Mouse (Mus musculus) urinary bladder, postnatal 4 days (tissue): ENCODE measurements at regions not wholly inside any gene's neighbourhood (a gene's known extent, or its start where the extent isn't known, plus 50 kb on each side); places are given as distances from the start of the nearest gene placed in this dataset.
A peak's percentile ranks its signal among the peaks of the same experiment; 100 is the strongest.

ENCODE experiments used
- DNase-seq, 2 experiments: peaks; one replicate each; pipeline ENCODE4 v3.0.0; 2021 to 2022; ENCODE audit warnings: low spot score in 2 of 2

DNA sequence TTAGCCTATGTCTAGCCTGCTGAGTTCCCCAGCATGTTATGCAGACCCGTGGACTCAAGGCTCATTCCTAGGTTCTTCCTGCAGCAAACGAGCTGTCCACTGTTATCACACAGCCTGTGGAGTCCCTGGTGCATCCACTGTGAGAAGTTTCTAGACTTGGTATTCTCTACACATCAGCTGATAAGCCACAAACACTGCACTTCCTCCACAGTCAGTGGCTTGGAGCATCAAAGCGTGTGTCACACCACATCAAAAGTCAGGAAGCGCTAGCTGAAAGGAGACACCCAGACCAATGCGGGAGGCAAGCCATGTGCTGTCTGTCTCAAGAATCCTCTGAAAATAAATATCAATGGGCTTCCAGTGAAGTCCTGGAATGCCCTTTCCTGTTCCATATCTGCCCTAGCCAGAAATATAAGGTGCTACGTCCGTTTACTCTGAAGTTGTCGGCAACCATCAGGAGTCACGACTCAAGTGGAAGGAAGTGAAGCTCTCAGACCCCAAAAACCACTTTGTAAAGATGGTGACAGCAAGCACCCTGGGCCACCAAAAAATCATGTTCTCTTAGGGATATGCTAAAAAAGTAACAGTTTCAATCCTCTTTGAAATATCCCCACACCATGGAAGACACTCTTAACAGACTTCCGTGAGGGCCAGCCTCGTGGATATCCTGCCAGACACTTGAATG lies 227.7 kb downstream of the Adgrl2 start:
- no peak for DNase-seq

DNA sequence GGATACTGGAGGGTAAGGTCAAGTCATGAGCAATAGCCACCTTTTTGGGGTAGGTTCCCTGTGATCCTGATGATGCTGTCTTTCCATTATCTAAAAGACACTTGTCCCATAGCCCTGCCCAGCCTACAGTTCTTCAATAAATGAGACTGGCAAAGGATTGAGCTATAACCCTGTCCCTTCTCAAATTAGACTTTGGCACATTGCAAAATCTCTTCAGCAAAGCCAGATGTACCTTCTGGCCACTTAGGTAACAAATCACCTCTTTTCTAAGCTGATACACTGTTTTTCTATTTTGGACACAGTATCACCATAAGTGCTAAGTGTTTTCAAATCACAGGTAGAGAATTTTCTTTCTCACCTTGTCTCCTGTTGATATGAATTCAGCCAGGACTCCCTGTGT lies 228.8 kb downstream of the Adgrl2 start:
- DNase-seq: no peak

DNA sequence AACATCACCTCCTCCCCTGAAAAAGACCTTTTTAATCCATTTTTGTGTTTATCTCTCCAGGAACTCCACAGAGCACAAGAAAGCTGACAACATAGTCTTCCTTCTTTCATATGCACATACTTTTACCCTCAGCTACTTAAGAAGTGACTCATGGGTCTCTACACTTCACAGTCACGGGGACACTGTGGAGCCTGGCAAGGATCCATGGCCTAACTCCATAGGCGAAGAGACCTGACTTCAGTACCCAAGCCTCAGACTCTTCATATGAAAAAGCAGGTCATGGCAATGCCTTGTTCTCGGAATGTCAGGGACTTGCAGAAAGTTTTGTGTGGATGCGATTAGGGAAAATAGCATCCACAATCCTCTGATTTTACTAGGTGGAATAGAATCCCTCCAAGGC lies 230.9 kb downstream of the Adgrl2 start:
- DNase-seq: no peak

DNA sequence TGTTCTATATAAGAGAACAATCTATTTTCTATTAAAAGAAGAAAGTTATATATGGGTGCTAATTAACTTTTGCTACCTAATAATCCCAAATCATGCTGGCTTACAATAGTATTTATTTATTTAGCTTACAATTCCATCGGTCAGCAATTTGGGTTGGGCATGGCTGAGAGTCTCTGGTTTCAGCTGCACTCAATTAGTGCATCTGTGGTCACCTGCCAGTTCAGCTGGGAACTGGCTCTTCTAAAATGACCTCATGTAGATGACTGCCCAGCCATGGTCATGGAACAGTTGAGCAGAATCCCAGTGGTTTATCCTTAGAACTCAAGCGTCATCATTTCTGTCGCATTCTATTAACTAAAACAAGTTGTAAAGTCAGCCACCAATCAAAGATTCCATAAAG lies 244.1 kb downstream of the Adgrl2 start:
- no peak for DNase-seq

DNA sequence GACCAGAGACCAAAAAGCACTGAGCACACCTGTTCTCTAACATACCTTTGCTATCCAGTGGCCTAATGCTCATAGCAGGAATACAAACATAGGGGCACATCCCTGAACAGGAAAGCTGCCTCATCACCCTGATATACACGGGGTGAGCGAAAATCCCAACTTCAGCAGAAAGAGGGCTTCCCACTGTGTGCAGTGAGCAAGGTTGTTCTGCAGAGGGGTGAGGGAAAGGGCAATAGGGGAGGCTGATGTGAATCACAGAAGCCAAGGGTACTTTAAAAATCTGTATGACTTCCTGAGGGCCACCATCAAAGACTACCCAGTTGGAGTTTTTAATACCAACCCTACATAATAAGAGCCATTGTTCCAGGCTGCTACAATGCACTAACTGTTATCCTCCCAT lies 245.7 kb downstream of the Adgrl2 start:
- DNase-seq: no peak

DNA sequence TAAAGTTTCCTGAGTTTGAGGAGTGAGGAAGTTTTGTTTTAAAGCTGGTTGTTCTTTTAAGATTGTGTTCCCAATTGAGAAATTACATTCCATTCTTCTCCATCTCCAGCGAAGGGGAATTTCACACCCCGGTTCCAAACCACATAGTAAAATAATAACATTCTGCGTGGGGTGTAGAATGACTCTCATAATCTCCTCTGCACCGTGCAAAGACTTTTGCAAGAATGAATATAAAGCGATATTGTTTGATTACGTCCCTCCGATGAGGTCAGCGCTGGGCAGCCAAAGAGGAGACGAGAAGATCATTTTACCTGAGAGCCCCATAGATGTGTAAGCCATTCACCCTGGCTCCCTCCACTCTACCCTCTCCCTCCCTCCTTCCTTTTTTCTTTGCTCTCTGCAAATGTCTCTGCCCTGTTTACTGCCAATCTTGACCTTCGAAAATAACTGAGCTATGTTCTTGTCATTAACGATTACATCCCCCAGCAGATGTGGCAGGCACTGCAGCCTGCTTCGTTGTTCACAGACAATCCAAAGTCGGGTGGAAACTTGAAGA lies 256.1 kb downstream of the Adgrl2 start:
- DNase-seq: no peak

DNA sequence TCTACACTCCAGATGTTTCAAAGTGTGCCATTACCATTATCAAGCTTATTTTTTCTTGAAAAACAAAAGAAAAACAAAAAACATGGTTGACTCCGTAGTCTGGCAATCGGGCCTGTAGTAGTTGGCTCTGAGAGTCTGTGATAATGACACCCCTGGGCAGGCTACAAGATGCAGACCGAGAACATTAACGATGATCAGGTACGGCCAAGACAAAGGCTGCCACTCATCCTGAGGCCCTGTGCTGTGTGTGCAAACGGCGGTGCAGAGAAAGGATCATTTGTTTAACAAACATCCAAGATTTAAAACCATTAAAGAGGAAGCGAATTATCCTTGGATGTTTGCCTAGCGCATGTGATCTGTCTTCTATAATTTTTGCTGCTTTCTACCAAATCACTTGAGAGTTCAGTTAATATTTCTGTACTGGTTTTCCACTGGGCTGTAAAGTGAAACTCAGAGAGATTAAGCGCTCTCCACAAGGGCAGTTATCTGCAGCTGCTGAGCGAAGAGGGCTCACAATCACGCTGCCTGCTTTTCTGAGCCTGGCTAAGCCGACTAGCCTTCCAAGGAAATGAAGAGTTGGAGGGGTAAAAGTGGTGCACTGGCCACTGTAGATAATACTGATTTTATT lies 257.0 kb downstream of the Adgrl2 start:
- DNase-seq: no peak

DNA sequence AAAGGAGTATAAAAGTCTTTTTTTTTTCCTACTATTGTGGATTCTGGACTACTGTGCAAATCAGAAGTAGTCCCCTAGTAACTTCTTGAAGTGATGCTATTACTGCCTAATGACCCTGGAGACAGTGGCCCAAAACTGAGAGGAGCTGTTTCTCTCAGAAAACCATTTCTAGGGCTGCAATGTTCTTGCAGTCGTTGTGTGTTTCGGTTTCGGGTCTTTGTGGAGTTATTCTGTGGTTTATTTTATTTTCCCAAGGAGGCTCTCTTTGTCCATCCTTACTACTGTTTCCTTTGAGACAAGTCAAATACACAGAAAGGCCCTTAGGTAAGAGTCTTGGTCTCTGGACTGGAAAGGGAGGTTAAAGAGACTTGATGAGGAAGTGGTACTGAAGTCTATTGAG lies 258.9 kb downstream of the Adgrl2 start:
- no peak for DNase-seq

DNA sequence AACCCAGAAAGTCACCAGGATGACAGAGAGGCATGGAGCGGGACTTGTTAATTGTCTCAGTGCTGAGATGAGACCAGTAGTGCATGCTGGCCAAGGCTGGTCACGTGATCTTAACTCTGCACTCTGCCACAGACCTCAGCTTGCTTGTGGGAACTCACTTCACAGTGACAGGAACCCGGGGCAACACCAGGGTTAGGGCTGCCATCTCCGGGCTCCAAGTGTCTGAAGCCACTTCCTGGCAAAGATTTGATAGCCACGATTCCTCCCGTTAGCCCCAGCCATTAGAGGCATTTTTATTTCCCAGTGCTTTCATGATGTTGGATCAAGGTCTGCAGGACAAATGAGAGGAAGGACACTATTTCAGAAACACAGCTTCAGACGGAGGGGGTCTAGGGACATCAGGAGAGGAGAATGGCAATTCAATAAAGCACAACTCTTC lies 261.1 kb downstream of the Adgrl2 start:
- DNase-seq: no peak

DNA sequence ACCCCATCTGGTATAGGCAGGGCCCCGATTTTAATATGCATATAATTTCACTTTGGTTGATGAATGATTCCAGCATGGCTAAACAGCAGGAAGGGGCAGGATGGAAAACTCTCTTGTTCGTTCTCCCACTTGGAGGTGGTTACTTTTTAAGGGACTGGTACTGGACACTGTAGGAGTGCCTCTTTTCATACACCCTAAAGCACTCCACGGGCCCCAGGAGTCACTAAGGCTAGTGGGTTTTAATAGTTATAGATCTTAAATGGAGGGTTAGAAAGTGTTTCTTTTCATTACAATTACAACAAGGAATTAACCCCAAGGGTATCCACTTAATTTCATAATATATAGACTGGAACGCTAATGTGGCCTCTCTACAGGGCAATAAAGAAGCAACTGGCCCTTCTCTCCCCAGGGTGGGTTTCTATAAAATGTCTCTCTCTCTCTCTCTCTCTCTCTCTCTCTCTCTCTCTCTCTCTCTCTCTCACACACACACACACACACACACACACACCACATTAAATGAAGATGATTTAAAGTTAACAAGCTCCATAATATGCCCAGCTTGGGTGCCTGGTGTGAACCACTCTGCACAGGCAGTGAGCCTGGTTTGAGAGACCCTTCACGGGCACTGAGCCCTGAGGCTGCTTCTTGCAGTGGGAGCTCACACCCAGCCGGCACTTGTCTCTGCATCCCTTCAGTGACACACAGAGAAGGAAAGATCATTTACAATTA lies 261.7 kb downstream of the Adgrl2 start:
- no peak for DNase-seq

DNA sequence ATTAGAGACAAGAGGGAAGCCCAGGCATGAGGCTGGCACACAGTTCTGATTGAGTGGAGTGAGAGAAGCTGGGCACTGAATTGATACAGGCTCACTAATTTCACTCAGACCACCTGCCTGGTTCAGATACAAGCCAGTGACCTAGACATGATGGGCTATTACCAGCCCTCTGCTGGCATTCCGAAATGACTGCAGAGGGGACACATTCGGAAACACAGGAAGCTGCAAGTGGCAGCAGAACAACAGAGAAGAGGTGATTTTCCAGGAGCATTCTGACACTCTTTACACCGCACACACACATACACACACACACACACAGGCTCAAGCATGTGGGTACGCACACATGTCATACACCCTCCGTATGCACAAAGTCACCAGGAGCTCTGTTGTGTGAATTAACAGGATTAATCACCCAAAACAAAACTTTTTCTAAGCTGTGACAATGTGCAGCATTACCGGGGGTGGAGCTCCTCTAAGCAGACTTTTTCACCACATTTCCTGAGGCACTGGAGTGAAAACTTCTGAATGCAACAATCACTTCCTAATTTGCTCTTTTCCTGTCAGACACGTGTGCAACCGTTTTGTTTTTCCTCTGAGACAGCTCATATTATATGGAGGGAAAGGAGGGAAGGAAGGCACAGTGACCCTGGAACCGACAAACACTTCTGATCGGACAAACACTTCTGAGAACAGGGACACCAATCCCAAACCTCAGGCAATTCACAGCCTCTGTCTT lies 263.6 kb downstream of the Adgrl2 start:
- no peak for DNase-seq

DNA sequence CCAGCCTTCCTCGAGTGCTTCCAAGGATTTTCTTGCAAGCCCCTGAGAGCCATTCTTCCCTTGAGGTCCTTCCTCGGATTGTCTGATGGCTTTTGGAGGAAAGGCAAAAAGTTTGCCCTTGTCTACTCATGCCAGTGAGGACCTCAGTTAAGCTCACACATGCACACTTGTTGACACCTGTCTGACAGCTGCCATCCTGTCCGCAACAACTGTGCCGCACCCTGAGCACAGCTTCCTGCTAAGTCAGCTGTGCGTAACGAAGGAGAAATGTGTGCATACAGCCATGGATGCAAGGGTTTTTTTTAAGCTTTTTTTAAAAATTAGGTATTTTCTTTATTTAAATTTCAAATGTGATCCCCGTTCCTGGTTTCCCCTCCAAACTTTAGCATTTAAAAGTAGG lies 293.8 kb downstream of the Adgrl2 start:
- no peak for DNase-seq

DNA sequence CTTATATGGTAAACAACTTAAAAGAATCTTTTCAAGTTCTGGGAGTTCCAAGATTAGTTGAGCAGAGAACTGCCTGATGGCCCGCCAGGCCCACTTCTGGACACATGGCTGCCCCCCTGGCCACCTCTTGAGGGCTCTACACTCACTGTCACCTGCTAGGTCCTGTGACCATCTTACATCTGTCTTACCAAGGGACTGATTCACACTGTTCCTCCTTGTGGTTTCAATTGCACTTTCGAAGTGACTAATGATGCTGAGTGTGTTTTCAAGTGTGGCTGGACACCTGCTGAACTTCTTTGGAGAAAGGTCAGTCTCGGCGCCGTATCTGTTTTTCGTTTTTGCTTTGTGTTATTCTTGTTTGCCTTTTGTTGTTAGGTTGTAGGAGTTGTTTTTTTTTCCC lies 294.9 kb downstream of the Adgrl2 start:
- no peak for DNase-seq

DNA sequence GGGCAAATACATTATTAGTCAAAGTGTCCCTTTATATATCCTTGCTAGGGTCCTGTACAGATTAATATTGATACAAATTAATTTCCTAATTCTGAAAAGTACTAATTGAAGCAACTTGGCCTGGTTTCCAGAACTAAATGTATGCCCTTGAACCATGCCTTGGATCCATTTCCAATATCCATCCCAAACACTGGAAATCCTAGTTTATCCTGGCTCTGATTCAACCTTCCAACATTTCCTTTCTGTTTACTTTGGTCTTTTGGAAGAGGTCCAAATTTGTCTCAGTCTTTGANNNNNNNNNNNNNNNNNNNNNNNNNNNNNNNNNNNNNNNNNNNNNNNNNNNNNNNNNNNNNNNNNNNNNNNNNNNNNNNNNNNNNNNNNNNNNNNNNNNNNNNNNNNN lies 307.2 kb downstream of the Adgrl2 start:
- DNase-seq: no peak

DNA sequence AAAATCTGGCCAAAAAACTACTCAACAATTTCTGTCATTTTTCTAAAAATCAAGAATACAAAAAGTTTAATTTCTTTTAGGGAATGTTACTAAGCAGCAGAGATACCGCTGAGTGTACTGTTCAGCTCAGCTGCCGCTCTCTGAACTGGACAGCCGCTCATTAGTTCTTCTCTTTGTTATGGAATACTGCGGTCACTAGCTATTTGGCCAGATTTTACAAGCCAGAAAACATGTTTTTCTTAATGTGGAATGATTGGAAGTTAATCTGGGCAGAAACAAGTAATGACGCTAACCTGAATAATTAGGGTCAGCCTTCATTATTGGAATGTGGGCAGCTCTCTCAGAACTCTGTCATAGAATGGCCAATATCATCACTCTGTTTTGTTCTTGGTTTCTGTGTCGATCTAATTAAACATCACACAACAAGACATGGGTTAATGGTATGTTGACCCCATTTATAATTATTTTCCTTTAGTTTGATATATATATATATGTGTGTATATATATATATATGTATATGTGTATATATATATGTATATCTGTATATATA lies 307.8 kb downstream of the Adgrl2 start:
- DNase-seq: no peak

DNA sequence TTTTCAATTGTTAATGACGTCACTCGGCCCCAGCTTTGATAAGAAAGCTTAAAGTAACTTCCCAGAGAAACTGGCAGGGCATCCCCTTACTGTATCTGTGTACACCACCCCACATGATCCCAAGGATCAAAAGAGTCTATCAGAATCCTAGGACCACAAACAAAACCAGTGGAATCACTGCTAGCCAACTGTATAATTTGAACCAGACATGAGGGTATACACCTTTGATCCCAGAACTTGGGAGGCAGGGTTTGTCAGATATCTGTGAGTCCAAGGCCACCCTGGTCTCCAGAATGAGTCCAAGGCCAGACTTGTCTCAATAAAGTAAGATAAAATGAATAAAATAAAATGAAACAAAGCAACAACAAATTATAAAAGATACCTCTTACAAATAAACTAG lies 309.2 kb downstream of the Adgrl2 start:
- no peak for DNase-seq

DNA sequence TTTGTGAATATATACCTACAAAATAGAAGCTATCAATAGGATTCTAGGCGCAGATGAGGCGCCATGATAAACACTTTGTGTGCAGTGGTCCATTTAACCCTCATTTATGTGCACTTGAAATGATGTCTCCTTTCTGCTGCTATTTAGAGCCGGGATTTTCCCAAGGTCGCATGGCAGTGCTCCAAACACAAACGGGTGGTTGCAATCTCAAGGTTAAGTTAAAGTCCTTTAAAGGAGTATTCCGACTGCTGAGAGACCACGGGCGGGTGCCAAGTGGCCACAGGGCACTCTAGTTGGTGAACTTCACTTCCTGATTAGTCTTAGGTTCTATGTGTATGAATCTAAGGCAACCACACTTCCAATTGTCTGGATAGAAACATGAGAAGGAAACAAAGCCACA lies 309.6 kb downstream of the Adgrl2 start:
- peak in 1 of 2 experiments; percentile 40 for DNase-seq

DNA sequence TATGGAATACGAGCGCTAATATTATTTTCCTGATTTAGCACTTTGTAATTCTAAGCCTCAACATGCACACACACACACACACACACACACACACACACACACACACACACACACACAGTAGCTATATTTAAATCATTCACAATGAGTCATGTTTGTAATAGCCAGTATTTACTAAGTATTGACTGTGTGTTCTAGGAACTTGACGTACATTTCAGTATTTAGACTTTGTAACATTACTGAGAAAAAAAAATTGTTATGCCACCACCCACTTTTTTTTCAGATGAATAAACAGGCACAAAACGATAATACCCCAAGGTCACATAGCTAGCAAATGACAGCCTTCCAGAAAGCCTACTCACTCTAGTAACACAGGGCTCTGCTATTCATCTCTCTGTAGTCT lies 310.3 kb downstream of the Adgrl2 start:
- DNase-seq: no peak

DNA sequence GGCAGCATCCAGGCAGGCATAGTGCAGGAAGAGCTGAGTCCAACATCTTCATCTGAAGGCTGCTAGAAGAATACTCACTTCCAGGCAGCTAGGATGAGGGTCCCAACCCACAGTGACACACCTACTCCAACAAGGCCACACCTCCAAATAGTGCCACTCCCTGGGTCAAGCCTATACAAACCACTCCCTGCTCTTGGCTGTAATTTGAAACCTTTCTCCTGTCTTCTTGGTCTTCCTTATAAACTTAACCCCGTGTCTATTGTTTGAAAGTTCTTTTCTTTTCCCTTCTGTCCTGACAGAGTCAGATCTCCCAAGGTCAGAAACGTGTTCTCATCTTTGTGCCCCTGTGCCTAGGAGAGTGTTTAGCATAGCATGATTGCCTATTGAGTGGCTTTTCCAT lies 311.2 kb downstream of the Adgrl2 start:
- DNase-seq: no peak

DNA sequence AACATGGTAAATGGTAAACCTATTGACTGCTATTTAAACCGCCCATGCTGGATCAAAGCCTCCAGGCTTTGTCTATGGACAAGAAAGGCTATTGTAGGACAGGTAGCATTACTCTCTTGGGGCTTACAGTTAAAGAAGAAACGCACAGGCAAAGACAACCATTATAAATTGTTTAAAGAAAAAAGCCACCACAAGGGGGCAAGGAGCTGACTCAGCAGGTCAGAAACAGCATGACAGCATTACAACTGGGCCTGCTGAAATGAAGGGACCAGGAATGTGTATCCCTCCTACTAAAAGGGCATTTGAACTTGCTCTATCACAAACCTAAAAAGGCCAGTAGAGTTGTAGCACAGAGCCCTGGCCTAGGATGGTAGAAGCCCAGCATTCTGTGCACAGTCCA lies 314.3 kb downstream of the Adgrl2 start:
- no peak for DNase-seq

DNA sequence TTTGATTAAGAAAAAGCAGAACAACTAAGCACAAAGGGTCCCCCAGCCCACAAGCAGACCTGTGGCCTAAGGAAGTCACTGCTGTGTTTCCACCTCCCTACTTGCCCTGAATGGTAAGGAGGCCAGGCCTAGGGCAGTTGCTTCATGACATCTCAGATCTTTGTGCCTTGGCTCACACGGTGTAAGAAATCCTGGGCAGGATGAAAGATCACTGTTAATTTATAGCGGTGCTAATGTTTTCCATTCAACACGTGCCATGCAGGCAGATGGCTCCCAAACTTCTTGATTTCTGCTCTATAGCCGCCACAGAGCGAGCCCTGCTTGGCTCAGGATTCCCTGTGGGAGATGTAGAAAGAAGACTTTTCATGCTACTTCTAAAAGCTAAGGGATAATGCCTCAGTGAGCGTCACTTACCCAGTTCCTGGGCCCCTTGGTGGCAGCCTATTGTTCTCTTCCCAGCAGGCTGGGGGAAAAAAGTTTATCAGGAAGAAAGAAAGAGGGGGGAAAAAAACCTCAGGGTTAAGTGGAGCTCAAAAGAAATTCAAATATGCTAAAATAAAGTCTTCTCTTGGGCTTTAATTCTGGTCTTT lies 327.4 kb downstream of the Adgrl2 start:
- DNase-seq: no peak
